Mouse (Mus musculus) liver, adult (tissue): ENCODE results near the gene Nisch.

Experiments used
- GATA4 ChIP-seq: IDR thresholded peaks from 2 replicates; pipeline ENCODE4 v1.6.1; 2014; ENCODE audit warnings: mild to moderate bottlenecking, low read length; ENCODE audit not compliant: insufficient replicate concordance

The Nisch gene

GRCm38 (mm10) chr14:31233070-31233995, 16.6 kb upstream of the Nisch start:
- TF ChIP-seq GATA4, result no peak

DNA sequence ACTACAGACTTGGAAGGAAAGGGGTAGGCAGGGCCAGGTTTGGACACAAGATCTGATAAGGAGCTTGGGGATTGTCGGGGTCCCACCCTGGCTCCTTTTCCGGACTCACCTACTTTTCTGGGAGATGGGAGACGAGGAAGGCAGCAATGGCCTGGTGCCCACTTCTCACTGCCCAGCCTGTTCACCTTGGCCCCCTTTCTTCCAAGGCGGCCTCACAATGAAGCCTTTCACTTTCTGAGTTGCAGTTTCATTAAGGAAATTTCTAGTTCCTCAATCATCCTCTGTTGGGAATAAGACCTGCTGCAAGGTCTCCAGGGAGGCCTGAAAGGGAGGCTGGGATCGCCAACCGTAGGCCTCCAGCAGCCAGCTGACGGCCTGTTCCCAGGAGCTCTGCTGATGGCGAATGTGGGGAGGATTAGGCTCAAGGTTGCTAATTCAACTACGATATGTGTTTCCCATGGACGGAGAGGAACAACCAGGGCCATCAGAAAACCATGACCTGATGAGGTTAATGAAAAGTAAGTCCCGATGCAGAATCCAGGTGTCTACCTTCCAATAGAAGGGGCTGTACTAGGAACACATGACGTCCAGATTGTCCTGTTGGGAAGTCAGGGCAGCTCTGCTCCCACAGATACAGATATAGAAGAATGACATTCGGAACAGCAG, 15.8 kb upstream of the Nisch start:
- no peak for TF ChIP-seq GATA4

DNA sequence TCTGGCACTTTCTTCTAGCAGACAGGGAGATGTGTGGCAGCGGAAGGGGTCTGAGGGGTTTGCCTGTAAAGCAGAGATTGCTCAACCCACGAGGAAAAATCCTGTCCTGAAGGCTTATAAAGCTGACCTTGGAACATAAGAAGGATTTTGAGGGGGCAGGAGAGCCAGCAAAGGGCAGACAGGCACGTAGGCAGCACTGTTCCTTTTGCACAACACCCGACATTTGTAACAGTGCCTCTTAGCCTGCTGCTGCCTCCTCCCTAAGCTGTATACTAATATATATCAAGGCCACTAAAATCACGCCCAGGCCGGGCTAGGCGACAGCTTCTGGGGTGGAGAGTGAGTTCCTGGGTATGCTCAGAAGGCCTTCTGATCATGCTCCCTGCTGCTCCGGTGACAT, 13.7 kb upstream of the Nisch start:
- TF ChIP-seq GATA4, result no peak

GRCm38 (mm10) chr14:31228234-31228633, 11.5 kb upstream of the Nisch start:
- no peak for TF ChIP-seq GATA4

GRCm38 (mm10) chr14:31226978-31227377, 10.2 kb upstream of the Nisch start:
- TF ChIP-seq GATA4, result no peak

DNA sequence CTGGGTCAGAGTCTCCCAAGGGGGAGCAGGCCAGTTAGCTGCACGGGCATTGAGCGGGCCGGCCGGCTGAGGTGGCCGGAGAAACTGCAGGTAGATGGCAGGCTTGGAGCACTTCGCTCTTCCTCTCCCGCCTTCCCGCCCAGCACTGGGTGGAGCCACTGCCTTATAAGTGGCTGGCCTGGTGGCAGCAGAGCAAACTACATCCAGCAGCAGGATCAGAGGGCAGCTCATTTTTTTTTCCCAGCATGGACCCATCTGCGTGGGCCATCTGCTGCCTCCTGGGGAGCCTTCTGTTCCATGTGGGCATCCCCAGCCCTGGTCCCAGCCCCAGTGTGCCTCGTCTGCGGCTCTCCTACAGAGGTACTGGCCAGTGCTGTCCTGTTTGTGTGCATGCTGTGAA, 920 bp upstream of the Nisch start, which contains the start of gene Sema3g:
TSS of gene Sema3g (plus strand) at position 195 of the 400 bp plus-strand sequence.
- no peak for TF ChIP-seq GATA4

DNA sequence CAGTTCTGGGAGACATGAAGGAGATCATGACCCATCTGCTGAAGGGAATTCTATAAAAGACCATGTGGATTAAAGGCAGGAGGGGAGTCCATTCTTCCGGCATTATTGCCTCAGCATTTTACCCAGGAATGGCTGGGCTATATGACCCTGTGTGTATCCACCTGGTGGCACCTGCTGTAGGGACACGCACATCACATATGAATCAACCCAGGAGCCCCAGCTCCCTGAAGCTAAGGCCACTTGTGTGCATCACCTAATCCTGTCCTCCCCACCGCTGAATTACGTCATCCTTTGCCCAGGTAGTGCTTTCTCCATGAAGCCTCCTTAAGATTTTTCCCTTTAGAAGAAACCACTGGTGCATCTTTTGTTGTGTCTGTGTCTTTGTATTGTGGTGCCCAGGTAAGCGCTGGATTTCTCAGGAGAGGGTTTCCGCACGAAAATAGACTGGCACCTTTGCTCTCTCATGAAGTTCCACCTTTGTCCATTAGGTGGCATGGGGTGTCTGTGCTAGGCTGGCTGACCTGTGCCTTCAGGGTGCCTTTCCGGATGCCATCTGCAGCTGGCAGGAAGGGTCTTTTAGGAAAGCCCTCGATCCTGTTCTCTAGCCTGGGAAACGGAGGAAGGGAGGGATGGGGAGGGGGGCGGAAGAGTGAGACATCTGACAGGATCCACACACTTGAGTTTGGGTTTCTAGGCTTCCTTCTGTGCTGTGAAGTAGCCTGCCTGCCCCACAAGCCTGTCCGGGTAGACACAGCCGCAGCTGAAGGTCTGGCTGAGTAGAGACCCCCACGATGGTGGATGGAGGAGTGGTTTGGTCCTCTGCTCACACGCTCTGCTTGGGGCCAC, 1.4 kb downstream of the Nisch start:
- no peak for TF ChIP-seq GATA4

DNA sequence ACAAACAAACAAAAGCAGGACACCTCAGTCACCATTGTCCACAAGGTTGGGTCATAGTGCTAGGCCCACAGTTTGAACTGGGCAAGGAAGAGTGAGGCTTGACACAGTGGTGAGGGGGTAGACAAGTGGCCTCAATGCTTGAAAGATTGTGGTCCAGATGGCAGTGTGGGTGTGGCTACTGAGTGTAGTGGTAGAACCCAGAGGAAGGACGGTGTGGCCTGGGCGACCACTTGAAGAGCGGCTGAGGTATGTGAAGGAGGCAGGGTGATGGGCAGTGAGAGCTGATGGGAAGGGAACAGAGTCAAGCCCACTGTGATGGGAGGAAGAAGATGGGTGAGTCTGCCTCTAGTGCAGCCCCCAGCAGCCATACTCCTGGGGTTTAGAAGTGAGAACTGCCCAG, 2.1 kb downstream of the Nisch start:
- no peak for TF ChIP-seq GATA4

DNA sequence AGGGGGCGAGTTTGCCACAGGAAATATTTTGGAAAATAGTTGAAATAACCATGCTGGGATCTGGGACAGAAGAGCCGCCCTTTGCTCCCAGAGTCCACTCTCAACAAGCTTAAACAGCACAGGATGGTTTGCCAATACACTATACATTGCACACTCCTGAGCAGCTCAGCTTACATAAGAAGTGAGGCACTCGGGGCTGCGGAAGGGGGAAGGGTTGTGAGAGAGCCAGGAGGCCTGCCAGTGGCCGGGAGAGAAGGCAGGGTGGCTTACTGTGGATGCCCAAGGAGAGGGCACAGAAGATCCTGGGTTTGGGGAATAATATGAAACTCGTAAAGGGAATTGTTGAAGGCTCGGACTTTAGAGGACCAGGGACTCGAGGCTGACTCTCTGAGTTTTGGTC, 2.9 kb downstream of the Nisch start:
- TF ChIP-seq GATA4, result no peak

GRCm38 (mm10) chr14:31212499-31212898, 4.2 kb downstream of the Nisch start:
- no peak for TF ChIP-seq GATA4

DNA sequence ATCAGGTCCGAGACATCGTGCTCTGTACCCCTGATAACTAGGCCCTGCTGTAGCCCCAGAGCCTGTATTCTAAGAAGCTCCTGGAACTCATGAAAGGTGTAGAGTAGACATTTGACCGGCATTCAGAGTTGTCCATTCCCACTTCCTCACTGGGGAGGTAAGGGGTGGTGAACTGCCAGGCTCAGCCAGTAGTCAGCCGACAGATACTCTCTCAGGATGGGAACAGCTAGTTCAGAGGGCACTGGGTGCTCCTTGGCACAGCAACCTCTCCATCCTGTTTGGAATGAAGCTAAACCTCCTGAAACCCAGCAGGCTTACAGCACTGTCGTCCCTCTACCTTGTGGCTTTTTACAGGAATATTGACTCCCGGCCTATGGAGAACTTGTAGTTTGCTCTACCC, 4.9 kb downstream of the Nisch start:
- no peak for TF ChIP-seq GATA4

- TF ChIP-seq GATA4, result no peak
Observed at GRCm38 (mm10) chr14:31209133-31209557, 7.6 kb downstream of the Nisch start.

DNA sequence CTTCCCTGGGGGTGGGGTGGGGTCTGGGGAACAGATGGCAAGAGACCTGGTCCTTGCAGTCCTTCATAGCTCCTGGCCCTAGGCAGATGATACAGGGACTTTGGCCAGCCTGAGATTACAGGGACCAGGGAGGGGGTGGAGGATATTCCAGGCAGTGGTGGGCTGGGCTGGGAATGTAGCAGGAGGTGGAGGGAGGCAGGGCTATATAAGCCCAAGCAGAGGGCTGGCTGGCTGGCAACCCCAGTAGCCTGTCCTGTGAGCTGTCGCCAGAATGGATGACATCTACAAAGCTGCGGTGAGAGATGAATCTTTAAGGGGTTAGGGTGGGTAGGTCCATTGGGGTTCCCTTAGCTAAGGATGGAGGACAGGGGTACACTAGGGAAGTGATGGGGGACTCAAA, 8.7 kb downstream of the Nisch start, which contains the start of gene Tnnc1:
TSS of gene Tnnc1 (plus strand) at position 229 of the 400 bp plus-strand sequence.
- TF ChIP-seq GATA4, result no peak

DNA sequence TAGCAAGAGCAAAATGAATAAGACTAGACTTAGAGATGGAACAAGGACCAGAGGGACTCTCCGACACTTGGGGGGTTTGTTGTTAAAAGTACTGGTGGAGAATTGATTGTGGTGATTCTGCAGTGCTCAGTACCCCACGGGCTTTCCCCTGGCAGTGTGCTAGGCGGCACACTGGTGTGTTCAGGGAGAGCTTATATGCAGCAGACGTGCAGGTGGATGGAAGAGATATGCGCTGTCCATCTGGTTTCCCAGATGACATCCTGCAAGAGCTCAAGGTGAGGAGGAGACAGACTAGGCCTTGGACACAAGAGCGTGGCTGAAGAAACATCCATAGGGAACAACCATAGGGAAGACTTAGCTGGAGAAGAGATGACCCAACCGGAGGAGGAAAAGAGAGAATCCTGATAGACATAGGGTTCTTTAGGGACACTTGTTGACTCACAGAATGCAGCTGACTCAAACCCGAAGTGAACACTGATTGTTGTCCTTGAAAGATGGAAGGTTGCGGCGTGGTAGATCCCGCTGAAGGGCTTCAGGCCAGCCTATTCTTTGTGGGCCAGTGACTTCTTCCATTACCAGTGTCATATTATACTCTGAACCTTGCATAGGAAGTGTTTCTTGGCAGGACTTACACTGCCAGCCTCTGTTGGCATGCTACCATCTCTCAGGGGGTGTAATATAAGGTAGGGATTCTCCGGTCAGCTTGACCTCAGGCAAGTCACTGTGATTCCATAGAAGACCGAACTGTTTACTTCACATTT, 9.5 kb downstream of the Nisch start:
- TF ChIP-seq GATA4, result no peak
